Mouse (Mus musculus) neural tube, embryonic 12.5 days (tissue): ENCODE data around the gene Angel2. TPM values are rescaled to one million over a fixed set of nuclear protein-coding genes. Genes with fewer than 3 reads are reported as not detected.
"Not testable (repeated sequence)": the region's sequence is repeated elsewhere in the genome, so short reads cannot be mapped to it uniquely, and the experiment has no call there.

Experiments used
- ATAC-seq: fragments of 200-750 bp; cut with Nextera tagmentation; 2 replicates; pipeline ENCODE4 v1.8.0; 2017; ENCODE audit warnings: low read depth, mild to moderate bottlenecking, moderate TSS enrichment, moderate library complexity; ENCODE audit not compliant: low FRiP score
- H3K27ac ChIP-seq: fragments of 300-500 bp; sonication (generic); 2 replicates; pipeline ENCODE4 v1.5.1; 2016
- H3K27me3 ChIP-seq: fragments of 300-500 bp; sonication (generic); replicated peaks from 2 replicates; pipeline ENCODE4 v1.6.1; 2016; ENCODE audit warnings: mild to moderate bottlenecking
- H3K36me3 ChIP-seq: fragments of 300-500 bp; sonication (generic); 2 replicates; pipeline ENCODE4 v1.6.1; 2016; ENCODE audit warnings: mild to moderate bottlenecking
- H3K4me1 ChIP-seq: fragments of 300-500 bp; sonication (generic); 2 replicates; pipeline ENCODE4 v1.6.1; 2016
- H3K4me2 ChIP-seq: fragments of 300-500 bp; sonication (generic); replicated peaks from 2 replicates; pipeline ENCODE4 v1.6.1; 2016; ENCODE audit warnings: mild to moderate bottlenecking
- H3K4me3 ChIP-seq: fragments of 300-500 bp; sonication (generic); 2 replicates; pipeline ENCODE4 v1.5.1; 2016
- H3K9ac ChIP-seq: fragments of 300-500 bp; sonication (generic); 2 replicates; pipeline ENCODE4 v1.6.1; 2016; ENCODE audit warnings: mild to moderate bottlenecking
- H3K9me3 ChIP-seq: fragments of 300-500 bp; sonication (generic); 2 replicates; pipeline ENCODE4 v1.6.1; 2016; ENCODE audit warnings: mild to moderate bottlenecking
- WGBS: fragments of 180-500 bp; shearing (Covaris S2); methylation state at CpG from one replicate; pipeline ENCODE4 v1.1.7; 2016; 5-methylcytosine and 5-hydroxymethylcytosine counted together
- polyA plus RNA-seq: library from polyadenylated mRNA; unstranded; fragments of >200 nt; fragmentation: Nextera tagmentation; extraction: Ambion mirVana; gene quantifications from 2 replicates; pipeline ENCODE4 v1.2.1, GENCODE M21; 2016

The Angel2 gene
- 65.3 and 66.0 TPM in 2 replicates for polyA plus RNA-seq

GRCm38 (mm10) chr1:190924812-190925211, at the start of gene Angel2:
Gene Angel2, plus strand, starts transcription at chr1:190925112.
- not testable (repeated sequence) for ATAC-seq, H3K9ac ChIP-seq, H3K36me3 ChIP-seq, H3K4me2 ChIP-seq, H3K27ac ChIP-seq, H3K9me3 ChIP-seq, H3K27me3 ChIP-seq, H3K4me3 ChIP-seq, H3K4me1 ChIP-seq
- WGBS: 80% methylated on average over 3 of the region's 3 CpGs

GRCm38 (mm10) chr1:190875751-190876150, 49.2 kb upstream of the Angel2 start:
- Histone ChIP-seq H3K36me3 (peaks cover 20% of the 10 kb centered on the region), H3K9me3 (no peaks in the 10 kb centered on the region), H3K4me2 (no peak overlapping the region), H3K4me3 (no peak overlapping the region), H3K27ac (no peak overlapping the region), H3K9ac (no peak overlapping the region), H3K4me1 (no peaks in the 10 kb centered on the region), H3K27me3 (no peaks in the 10 kb centered on the region)
- no peak for ATAC-seq
- 94% methylated on average over 6 of the region's 6 CpGs for WGBS

- no peaks in the 10 kb centered on the region for H3K4me1 ChIP-seq
- H3K27me3 ChIP-seq: no peaks in the 10 kb centered on the region
- no peak overlapping the region for H3K27ac ChIP-seq
- H3K9ac ChIP-seq: no peak overlapping the region
- H3K4me3 ChIP-seq: no peak overlapping the region
- H3K9me3 ChIP-seq: no peaks in the 10 kb centered on the region
- H3K4me2 ChIP-seq: no peak overlapping the region
- peaks cover 30% of the 10 kb centered on the region for H3K36me3 ChIP-seq
- 88% methylated on average over 6 of the region's 6 CpGs for WGBS
- ATAC-seq: no peak
Measured at GRCm38 (mm10) chr1:190880638-190881037, 44.3 kb upstream of the Angel2 start.

- no peak overlapping the region for H3K9ac ChIP-seq
- no peak overlapping the region for H3K4me3 ChIP-seq
- H3K27ac ChIP-seq: no peak overlapping the region
- peaks cover 33% of the 10 kb centered on the region for H3K36me3 ChIP-seq
- ATAC-seq: no peak
- no peaks in the 10 kb centered on the region for H3K9me3 ChIP-seq
- H3K4me2 ChIP-seq: no peak overlapping the region
- no peaks in the 10 kb centered on the region for H3K27me3 ChIP-seq
- WGBS: 3% methylated on average over 2 of the region's 2 CpGs
- H3K4me1 ChIP-seq: no peaks in the 10 kb centered on the region
Measured at GRCm38 (mm10) chr1:190881422-190881821, 43.5 kb upstream of the Angel2 start.

DNA sequence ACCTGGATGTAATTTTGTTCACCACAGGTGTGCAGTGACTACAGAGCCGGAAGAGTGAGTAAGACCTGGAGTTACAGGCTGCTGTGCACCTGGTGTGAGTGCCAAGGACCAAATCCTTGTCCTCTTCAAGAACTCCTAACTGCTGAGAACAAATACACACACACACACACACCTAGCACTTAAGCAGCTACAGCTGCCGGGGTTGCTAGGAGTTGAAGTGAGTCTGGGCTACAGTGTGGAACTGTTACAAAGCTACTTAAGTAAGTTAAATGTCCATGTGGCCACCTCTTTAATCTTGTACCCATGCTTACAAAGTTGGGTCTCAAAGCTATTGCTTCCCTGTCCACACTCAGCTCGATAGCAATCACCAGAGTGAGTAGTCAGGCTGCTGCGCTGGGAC, 38.9 kb upstream of the Angel2 start:
- 96% methylated on average over 4 of the region's 4 CpGs for WGBS
- no peak overlapping the region for H3K27ac ChIP-seq
- ATAC-seq: no peak
- H3K9me3 ChIP-seq: no peaks in the 10 kb centered on the region
- H3K4me3 ChIP-seq: no peak overlapping the region
- no peaks in the 10 kb centered on the region for H3K27me3 ChIP-seq
- H3K4me1 ChIP-seq: no peaks in the 10 kb centered on the region
- peaks cover 60% of the 10 kb centered on the region for H3K36me3 ChIP-seq
- no peak overlapping the region for H3K9ac ChIP-seq
- H3K4me2 ChIP-seq: no peak overlapping the region

- Histone ChIP-seq H3K27ac (no peak overlapping the region), H3K36me3 (peaks cover 66% of the 10 kb centered on the region), H3K4me2 (no peak overlapping the region), H3K9me3 (no peaks in the 10 kb centered on the region), H3K27me3 (no peaks in the 10 kb centered on the region), H3K4me1 (no peaks in the 10 kb centered on the region), H3K9ac (no peak overlapping the region), H3K4me3 (no peak overlapping the region)
- WGBS: 89% methylated on average over 2 of the region's 2 CpGs
- no peak for ATAC-seq
Measured at GRCm38 (mm10) chr1:190888031-190888430, 36.9 kb upstream of the Angel2 start.

GRCm38 (mm10) chr1:190888646-190889045, 36.3 kb upstream of the Angel2 start:
- Histone ChIP-seq H3K36me3 (peaks cover 65% of the 10 kb centered on the region), H3K9me3 (no peaks in the 10 kb centered on the region), H3K4me1 (no peaks in the 10 kb centered on the region), H3K9ac (no peak overlapping the region), H3K27ac (no peak overlapping the region), H3K27me3 (no peaks in the 10 kb centered on the region), H3K4me2 (no peak overlapping the region), H3K4me3 (no peak overlapping the region)
- 89% methylated on average over 16 of the region's 16 CpGs for WGBS
- ATAC-seq: no peak

GRCm38 (mm10) chr1:190893559-190894167, 31.2 kb upstream of the Angel2 start:
- no peak overlapping the region for H3K9ac ChIP-seq
- H3K27me3 ChIP-seq: no peaks in the 10 kb centered on the region
- WGBS: 82% methylated on average over 6 of the region's 6 CpGs
- no peak overlapping the region for H3K27ac ChIP-seq
- no peak for ATAC-seq
- peaks cover 59% of the 10 kb centered on the region for H3K36me3 ChIP-seq
- no peak overlapping the region for H3K4me3 ChIP-seq
- no peaks in the 10 kb centered on the region for H3K9me3 ChIP-seq
- H3K4me1 ChIP-seq: no peaks in the 10 kb centered on the region
- no peak overlapping the region for H3K4me2 ChIP-seq

- Histone ChIP-seq H3K4me2 (no peak overlapping the region), H3K4me3 (no peak overlapping the region), H3K9ac (no peak overlapping the region), H3K9me3 (no peaks in the 10 kb centered on the region), H3K4me1 (no peaks in the 10 kb centered on the region), H3K36me3 (peaks cover 42% of the 10 kb centered on the region), H3K27me3 (no peaks in the 10 kb centered on the region), H3K27ac (no peak overlapping the region)
- ATAC-seq: no peak
- WGBS: 93% methylated on average over 3 of the region's 3 CpGs
Measured at GRCm38 (mm10) chr1:190898186-190898585, 26.7 kb upstream of the Angel2 start.

GRCm38 (mm10) chr1:190898899-190899575, 25.9 kb upstream of the Angel2 start:
- Histone ChIP-seq H3K27ac (no peak overlapping the region), H3K4me2 (no peak overlapping the region), H3K27me3 (no peaks in the 10 kb centered on the region), H3K9me3 (no peaks in the 10 kb centered on the region), H3K4me1 (no peaks in the 10 kb centered on the region), H3K36me3 (peaks cover 46% of the 10 kb centered on the region), H3K4me3 (no peak overlapping the region), H3K9ac (no peak overlapping the region)
- whole genome bisulfite sequencing: 84% methylated on average over 9 of the region's 9 CpGs
- no peak for ATAC-seq

- peaks cover 52% of the 10 kb centered on the region for H3K36me3 ChIP-seq
Measured at GRCm38 (mm10) chr1:190901082-190901481, 23.8 kb upstream of the Angel2 start.

DNA sequence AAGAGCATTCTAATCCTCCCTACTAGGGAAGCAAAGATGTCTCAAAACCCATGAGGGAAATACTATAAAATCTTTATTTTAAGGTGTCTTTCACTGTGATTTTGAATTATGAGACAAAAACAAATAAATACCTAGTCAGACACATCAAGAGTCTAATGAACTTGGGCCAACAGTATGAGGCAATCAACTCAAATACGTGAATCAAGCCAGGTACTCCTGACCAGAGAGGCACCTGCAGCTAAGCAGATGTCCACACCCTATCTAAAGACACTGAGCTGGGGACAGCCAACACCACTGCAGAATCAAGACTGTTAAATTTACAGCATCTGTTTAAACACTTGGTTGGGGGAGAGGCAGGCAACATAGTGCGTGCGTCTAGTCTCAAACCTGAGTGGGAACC, 20.8 kb upstream of the Angel2 start:
- H3K27me3 ChIP-seq: no peaks in the 10 kb centered on the region
- H3K4me1 ChIP-seq: peaks cover 13% of the 10 kb centered on the region
- no peak overlapping the region for H3K4me2 ChIP-seq
- no peak overlapping the region for H3K9ac ChIP-seq
- ATAC-seq: no peak
- H3K36me3 ChIP-seq: peaks cover 21% of the 10 kb centered on the region
- H3K4me3 ChIP-seq: no peak overlapping the region
- no peaks in the 10 kb centered on the region for H3K9me3 ChIP-seq
- WGBS: 97% methylated on average over 3 of the region's 3 CpGs
- no peak overlapping the region for H3K27ac ChIP-seq

More at GRCm38 (mm10) chr1:190901082-190901481, 23.8 kb upstream of the Angel2 start:
- Histone ChIP-seq H3K27me3 (no peaks in the 10 kb centered on the region), H3K27ac (no peak overlapping the region), H3K4me1 (peaks cover 9% of the 10 kb centered on the region), H3K4me2 (no peak overlapping the region), H3K9ac (no peak overlapping the region), H3K9me3 (no peaks in the 10 kb centered on the region), H3K4me3 (no peak overlapping the region)
- ATAC-seq: no peak
- WGBS: 66% methylated on average over 2 of the region's 2 CpGs

DNA sequence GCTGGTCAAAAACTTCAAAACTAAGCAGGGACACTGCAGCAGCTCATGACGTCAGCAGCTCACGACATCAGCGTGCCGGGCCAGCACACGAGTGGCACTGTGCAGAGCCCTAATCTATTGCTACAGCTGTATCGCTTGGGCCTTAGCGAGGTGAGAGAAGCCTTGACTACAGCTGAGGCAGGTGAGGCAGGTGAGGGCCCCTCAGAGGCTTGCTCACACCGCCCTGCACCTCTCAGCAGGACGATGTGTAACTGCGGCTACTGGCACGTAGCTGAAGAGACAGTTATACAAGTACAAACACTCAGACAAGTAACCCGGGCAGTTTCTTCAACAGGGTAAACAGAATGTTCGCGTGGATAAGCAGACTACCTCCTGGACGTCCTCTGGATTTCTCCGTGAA, 20.2 kb upstream of the Angel2 start:
- 94% methylated on average over 16 of the region's 16 CpGs for WGBS
- H3K27ac ChIP-seq: no peak overlapping the region

More for the DNA sequence above, 20.2 kb upstream of the Angel2 start:
- peaks cover 17% of the 10 kb centered on the region for H3K4me1 ChIP-seq
- ATAC-seq: no peak
- H3K4me3 ChIP-seq: no peak overlapping the region
- H3K4me2 ChIP-seq: no peak overlapping the region
- H3K9me3 ChIP-seq: no peaks in the 10 kb centered on the region
- H3K27me3 ChIP-seq: no peaks in the 10 kb centered on the region
- H3K9ac ChIP-seq: no peak overlapping the region
- peaks cover 20% of the 10 kb centered on the region for H3K36me3 ChIP-seq
